Mouse (Mus musculus): Measurements from ENCODE around the gene Pltp.
A peak's percentile ranks its signal among the peaks of the same experiment; 100 is the strongest.

DNA sequence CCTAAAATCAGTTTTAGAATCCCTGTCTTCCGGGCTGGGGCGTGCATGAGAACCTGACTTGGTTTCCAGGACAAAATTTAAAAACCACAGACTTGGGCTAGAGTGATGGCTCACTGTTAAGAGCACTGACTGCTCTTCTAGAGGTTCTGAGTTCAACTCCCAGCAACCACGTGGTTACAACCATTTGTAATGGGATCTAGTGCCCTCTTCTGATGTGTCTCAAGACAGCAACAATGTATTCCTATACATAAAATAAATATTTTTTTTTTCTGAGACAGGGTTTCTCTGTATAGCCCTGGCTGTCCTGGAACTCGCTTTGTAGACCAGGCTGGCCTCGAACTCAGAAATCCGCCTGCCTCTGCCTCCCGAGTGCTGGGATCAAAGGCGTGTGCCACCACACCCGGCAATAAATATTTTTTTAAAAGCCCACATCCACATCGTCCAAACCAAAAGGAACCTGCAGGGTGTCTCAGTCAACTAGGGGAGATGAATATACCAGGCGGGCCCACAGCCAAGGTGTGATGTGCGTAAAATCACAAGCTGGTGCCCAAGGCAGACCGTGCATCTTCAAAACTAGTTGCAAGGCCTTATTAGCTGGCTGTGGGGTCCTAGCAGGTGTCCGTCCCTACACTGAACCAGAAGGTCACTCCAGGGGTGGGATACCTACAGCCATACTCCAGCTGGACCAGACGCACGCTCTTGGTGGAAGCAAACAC is 25.3 kb downstream of the Pltp start:
- no peak for TF ChIP-seq NRF1 (IDR thresholded peaks at IDR 0.05; ENCODE audit: low read depth, low read length)
- TF ChIP-seq USF1 (IDR thresholded peaks at IDR 0.05; ENCODE audit: low read depth, low read length) = peak; percentile 38; the same call in 1 of the 2 replicates
- no peak for TF ChIP-seq ZMIZ1 (IDR thresholded peaks at IDR 0.05; ENCODE audit: low read depth, low read length)
- no peak for TF ChIP-seq JUND (conservative IDR thresholded peaks at IDR 0.05; ENCODE audit: low read depth, low read length)
- TF ChIP-seq CTCF (conservative IDR thresholded peaks at IDR 0.05 in 1 of 2, IDR thresholded peaks at IDR 0.05 in 1 of 2; ENCODE audit: low read depth in 2 of 2, low read length in 2 of 2) = peak in 1 of 2 experiments; percentile 25; a peak in 2 of 4 replicates
- no peak for TF ChIP-seq ZC3H11A (IDR thresholded peaks at IDR 0.05; ENCODE audit: low read depth, low read length)
- TF ChIP-seq MAZ (IDR thresholded peaks at IDR 0.05; ENCODE audit: low read depth, low read length) = no peak
- TF ChIP-seq POLR2AphosphoS2 (IDR thresholded peaks at IDR 0.05; ENCODE audit: low read depth, low read length) = no peak
- TF ChIP-seq MXI1 (IDR thresholded peaks at IDR 0.05; ENCODE audit: low read depth, low read length) = no peak; the same call in 1 of the 2 replicates
- no peak for TF ChIP-seq RCOR1 (conservative IDR thresholded peaks at IDR 0.05; ENCODE audit: low read depth, low read length)
- TF ChIP-seq E2F4 (IDR thresholded peaks at IDR 0.05; ENCODE audit: insufficient replicate concordance, low read depth, low read length) = no peak
